Mouse (Mus musculus) gastrocnemius, postnatal 14 days (tissue): ENCODE measurements around the gene 1700109H08Rik. TPM values are rescaled to one million over a fixed set of nuclear protein-coding genes. Genes with fewer than 3 reads are reported as not detected.
"Not testable (repeated sequence)": the region's sequence is repeated elsewhere in the genome, so short reads cannot be mapped to it uniquely, and the experiment has no call there.

ENCODE experiments used
- DNase-seq: peaks from one replicate; pipeline ENCODE4 v3.0.0; 2021; ENCODE audit warnings: mixed read lengths
- intact Hi-C: fragments of 180-260 bp; cut with DNase I; formaldehyde crosslinking; loops from one replicate; pipeline ENCODE4 v1.15.1; 2025; ENCODE audit warnings: low total_unique reads
- total RNA-seq, 2 experiments: library from RNA; stranded (reverse); gene quantifications; 2 replicates each; pipeline ENCODE4 v1.2.3; 2021

1700109H08Rik gene
- total RNA-seq, 2 experiments from 2014 or later: 3.6 TPM

DNA sequence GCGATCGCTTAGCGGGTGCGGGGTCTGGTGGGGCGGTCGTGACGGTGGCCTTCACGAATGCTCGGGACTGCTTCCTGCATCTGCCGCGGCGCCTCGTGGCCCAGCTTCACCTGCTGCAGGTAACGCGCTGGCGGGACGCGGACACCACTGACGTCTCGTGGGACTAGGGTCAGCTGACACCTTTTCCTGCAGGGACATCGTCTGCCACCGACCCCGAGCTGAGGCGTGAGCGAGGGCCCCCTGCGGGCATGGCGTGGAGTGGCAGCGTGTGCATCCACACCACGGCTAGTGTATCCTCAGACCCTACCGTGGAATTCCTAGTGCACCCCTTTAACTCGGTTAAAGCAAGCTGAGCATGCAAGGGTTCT lies 25.0 kb downstream of the 1700109H08Rik start, which contains the start of gene Rbm48:
TSS of gene Rbm48 (minus strand) at position 187 of the 368 bp plus-strand sequence.
- DNase-seq: peak; percentile 82
- intact Hi-C loops: no loop called here

DNA sequence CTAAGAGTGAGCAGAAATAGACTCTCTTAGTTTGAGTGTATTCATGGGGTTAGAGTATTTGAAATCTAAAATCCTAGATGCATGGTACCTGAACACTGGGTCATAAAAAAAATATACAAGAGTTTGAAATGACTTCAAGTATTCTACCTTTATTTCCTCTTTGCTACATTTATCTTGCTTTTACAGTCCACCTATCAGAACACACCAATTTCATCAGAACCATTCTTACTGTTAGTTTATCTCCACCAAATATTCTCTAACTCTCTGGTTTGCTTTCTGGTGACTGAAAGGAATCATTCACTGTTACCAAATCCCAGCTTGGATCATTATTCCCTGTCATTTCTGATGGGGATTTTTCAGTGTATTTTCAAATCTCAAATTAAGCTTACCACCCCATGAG lies 25.8 kb downstream of the 1700109H08Rik start:
- no peak for DNase-seq
- intact Hi-C loops: no loop called here

DNA sequence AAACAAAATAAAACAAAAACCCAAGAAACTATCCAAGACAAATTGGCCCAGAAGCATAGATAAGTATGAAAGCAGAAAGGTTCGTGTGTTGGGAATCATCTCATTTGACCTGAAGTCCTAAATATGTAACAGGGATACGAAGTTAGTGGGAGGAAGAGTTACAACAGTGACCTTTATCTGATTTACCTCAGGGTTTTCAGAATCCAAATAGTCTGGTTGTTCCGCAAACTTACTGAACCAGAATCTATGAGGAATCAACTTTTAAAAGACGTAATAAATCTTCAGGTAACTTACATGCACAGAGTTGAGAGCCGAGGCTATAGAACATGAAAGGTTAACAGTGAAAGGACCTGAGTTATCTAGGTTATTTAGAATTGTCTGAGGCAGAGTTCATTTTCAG lies 27.4 kb downstream of the 1700109H08Rik start:
- intact Hi-C loops: no loop called here
- DNase-seq: no peak

DNA sequence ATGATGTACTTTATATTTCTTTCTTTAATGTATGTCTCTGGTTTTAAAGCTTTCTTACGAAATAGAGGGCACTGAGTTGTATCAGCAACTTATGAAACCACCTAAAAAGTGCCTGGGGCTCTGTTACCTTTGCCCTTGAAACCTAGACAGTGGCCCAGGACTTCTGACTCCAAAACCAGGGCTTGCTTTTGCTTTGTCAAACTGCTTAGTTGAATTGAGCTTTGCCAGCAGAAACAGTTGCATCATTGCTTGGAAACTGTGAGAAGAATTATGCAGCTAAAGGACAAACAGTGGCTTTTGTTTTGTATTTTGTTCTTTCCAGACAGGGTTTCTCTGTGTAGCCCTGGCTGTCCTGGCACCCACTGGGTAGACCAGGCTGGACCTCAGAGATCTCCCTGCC lies 28.9 kb downstream of the 1700109H08Rik start:
- intact Hi-C loops: no loop called here
- no peak for DNase-seq

DNA sequence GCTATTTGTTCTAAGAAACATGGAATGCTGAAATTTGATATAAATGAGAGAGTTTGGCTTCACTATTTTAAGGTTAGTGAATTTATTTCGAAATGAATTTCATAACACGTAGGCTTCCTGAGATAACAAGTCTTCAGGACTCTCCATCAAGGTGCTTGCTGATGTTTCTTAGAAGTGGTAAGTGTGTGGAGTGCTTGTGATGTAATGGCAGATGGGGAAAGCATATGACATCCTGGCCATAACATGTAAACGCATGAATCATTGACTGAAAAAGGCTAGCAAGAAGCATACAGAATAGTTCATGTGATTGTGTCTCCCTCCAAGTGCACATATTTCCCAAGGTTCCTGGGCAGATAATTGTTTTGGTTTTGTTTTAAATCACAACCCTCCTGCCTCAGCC lies 29.4 kb downstream of the 1700109H08Rik start:
- DNase-seq: no peak
- intact Hi-C loops: no loop called here

DNA sequence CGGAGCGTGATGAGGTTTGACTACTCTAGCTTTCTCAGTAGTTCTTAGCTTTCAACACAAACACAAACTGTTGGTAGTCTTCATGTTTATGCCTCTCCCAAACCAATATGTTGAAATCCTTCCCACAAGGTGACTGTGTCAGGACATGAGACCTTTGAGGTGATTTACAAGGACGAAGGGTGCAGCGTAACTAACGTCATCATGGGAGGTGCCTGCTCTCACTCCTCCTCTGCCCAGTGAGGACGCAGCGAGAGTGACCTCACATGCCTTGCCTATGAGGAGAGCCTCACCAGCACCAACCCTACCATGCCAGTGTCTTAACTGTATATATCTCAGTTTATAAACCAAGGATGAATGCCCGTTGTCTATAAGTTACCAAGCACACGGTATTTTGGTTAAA lies 35.7 kb downstream of the 1700109H08Rik start:
- DNase-seq: no peak
- intact Hi-C loops: no loop called here

DNA sequence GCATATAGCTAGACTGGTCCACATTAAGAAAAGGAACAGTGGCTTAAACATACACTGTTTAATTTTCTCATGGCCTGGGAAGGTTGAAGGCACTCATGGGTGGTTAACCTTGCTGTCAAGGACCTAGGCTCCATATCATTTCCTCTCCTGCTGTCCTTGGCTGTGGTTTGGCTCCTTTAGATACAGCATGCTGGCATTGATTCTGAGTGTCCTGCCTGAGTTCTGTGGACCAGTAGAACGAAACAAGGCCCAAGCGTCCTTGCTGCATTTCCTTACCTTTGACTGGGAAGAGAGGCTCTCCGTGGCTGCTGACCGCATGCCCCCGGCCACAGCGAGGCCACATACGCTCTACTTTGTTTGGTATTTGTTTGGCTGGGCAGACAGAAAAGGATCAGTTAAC lies 37.9 kb downstream of the 1700109H08Rik start:
- intact Hi-C loops: no loop called here
- DNase-seq: no peak

DNA sequence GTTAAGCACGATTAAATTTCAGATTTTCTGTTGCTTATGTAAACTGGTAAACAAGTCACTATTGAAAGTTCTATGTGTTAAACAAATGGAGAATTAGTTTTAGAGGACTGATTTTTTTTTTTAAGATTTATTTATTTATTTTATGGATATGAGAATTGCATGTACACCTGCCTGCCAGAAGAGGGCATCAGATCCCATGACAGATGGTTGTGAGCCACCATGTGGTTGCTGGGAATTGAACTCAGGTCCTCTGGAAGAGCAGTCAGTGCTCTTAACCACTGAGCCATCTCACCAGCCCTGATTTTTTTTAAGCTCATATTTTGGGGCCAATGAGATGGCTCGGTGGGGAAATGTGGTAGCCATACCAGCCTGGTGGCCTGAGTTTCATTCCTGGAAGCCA lies 40.5 kb downstream of the 1700109H08Rik start:
- intact Hi-C loops, DNase-seq: not testable (repeated sequence)

DNA sequence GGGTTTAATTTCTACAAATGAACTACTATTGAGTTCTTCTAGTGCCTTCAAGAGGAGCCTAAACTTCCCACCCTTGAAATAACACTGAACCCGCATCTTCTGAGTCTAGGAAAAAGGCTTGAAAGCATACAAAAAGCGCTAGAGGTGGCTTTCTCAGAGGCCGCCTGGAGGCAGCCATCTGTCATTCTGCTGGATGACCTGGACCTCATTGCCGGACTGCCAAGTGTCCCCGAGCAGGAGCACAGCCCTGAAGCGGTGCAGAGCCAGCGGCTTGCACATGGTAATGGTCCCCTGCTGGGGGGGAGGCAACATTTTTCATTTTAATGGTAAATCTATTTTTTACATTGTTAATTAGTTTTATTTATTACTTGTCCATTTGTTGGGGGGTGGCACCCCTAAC lies 49.1 kb downstream of the 1700109H08Rik start:
- intact Hi-C loops: no loop called here
- DNase-seq: no peak

DNA sequence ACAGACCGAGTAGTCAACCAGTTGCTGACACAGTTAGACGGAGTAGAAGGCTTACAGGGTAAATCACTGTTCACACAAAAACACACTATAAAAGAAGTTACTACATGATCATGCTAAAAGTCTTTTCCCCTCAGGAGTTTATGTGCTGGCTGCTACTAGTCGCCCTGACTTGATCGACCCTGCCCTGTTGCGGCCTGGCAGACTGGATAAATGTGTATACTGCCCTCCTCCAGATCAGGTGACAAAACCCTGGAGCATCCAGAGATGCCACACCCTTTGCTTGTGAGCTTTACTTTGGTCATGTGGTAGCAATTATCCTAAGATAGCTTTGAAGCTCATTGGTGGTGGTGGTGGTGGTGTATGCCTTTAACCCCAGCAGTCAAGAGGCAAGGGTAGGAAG lies 58.7 kb downstream of the 1700109H08Rik start:
- intact Hi-C loops: no loop called here
- no peak for DNase-seq

DNA sequence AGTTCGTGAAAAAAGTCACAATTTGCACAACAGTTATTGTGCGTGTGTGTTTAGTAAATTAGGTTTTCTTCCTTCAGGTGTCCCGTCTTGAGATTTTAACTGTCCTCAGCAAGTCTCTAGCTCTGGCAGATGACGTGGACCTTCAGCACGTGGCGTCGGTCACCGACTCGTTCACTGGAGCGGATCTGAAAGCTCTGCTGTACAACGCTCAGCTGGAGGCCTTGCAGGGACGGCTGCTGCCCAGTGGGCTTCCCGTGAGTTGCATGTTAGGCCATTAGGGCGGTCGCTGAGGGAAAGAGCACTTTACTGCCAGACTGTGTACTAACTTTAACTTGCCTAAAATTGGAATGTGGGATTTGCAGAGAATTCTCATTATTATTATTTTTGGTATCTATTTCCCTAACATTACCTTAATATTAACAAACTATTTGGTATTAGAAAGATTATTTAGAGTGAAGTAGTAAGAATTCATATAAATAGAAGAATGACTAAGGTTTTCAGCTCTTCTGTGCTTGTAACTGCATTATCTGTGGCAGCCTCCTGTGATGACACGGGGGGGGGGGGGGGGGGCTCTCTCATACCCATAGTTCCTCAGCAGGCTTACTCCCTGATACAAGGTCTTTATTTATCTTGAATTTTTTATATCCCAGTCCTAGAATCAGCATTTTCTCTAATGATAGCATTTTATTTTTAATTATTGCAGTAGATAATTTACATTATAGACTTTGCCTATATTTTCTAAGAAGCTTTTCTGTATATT lies 60.3 kb downstream of the 1700109H08Rik start:
- intact Hi-C loops: no loop called here

DNA sequence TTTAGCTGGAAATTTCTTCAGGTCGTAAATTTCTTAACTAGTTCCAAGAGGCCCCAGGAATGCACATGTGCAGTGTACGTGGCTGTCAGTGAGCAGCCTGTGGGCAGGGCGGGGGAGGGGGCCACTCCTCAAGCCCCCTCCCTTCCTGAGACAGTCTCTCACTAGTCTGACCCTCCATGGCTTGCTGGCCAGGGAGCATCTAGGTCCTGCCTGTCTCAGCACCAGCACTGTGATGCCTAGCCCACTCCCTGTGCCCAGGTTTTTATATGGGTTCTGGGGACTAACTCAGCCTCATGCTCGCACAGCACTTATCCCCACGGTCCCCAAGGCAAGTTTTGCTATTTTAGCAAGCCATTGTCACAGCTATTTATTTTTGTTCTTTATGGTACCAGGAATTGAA lies 60.9 kb downstream of the 1700109H08Rik start:
- intact Hi-C loops: no loop called here
- no peak for DNase-seq

More for the DNA sequence above, 60.3 kb downstream of the 1700109H08Rik start:
- DNase-seq: no peak

DNA sequence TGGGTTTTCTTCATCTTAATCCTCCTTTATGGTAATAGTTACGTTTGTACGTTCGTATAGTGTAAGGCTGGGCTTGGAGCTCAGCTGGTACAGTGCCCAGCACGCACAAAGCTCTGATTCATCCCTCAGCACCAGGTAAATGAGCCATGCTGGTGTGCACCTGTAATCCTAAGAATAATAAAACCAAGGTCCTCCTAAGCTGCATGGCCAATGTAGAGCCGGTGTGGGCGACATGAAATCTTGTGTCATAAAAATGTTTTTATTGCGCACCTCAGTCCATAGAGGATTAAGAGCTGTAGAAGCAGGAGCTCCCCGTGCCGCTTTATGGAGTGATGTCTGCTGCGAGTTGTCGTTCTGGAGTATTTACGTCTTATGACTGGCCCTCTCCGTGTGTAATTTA lies 61.9 kb downstream of the 1700109H08Rik start:
- intact Hi-C loops: no loop called here

DNA sequence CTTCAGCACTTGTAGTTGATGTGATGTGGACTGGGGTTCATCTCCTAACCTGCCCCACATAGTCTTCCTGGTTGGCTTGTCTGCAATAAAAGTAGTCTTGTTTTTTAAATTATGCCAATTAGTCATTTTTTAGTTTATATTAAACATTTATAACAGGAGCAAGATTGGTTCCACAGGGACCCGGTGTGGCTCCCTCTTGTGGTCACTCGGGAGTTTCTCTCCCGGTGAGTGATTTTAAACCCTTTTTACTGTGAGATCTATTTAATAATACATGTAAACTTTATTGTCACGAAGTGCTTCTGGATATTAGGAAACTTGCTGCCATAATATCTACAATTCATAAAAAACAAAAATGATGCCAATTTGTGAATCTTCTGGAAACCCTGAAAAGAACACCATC lies 62.6 kb downstream of the 1700109H08Rik start:
- DNase-seq: no peak
- intact Hi-C loops: no loop called here

More for the DNA sequence above, 61.9 kb downstream of the 1700109H08Rik start:
- no peak for DNase-seq

Other genes with a start within 250 kb of the 1700109H08Rik start
- gene Cdk6, start 230.1 kb upstream of the 1700109H08Rik start, total RNA-seq: 1 to 10 TPM; 4.3 to 4.6 TPM
- gene Fam133b, start 27.7 kb upstream of the 1700109H08Rik start, total RNA-seq: 10 to 100 TPM; 12.6 to 14.2 TPM
- gene Pex1, start 24.5 kb downstream of the 1700109H08Rik start, total RNA-seq: 1 to 10 TPM; 5.6 to 7.4 TPM
- gene Rbm48, start 25.0 kb downstream of the 1700109H08Rik start, total RNA-seq: 1 to 10 TPM; 4.8 to 5.8 TPM
- gene Tmbim7, start 79.6 kb downstream of the 1700109H08Rik start, total RNA-seq: not detected
- gene Gatad1, start 85.6 kb downstream of the 1700109H08Rik start, total RNA-seq: 10 to 100 TPM; 63.6 to 70.5 TPM
- 10 to 100 TPM; 18.2 to 19.0 TPM for gene Ankib1, start 231.4 kb downstream of the 1700109H08Rik start, total RNA-seq
- 10 to 100 TPM; 14.5 to 15.3 TPM for gene Krit1, start 231.6 kb downstream of the 1700109H08Rik start, total RNA-seq